Mouse (Mus musculus) liver, postnatal 0 days (tissue): ENCODE measurements around the gene Bhlhe40.

Experiments used
- CTCF ChIP-seq: sonication (generic); IDR thresholded peaks from 2 replicates; pipeline ENCODE4 v1.5.1; 2016; ENCODE audit warnings: antibody characterized with exemption, low read depth
- EP300 ChIP-seq: IDR thresholded peaks from 2 replicates; pipeline ENCODE4 v1.6.1; 2016; ENCODE audit warnings: antibody characterized with exemption, low read depth, mild to moderate bottlenecking

- TF ChIP-seq CTCF (no peak), EP300 (no peak)
Measured at GRCm38 (mm10) chr6:108692986-108693385, 32.6 kb downstream of the Bhlhe40 start.
